Comparison of ENCODE assay signal across 27 mouse cellular contexts in genomic region chr5:75063177-75063576, GRCm38 (mm10). TPM values are rescaled to one million over a fixed set of nuclear protein-coding genes. Genes with fewer than 3 reads are reported as not detected.
A peak's percentile ranks its signal among the peaks of the same experiment; 100 is the strongest.
DNase-seq lines count a peak whose midpoint lies in the region; ATAC-seq and TF ChIP-seq lines count a peak whose summit lies in the region.
"Had no signal": no experiment of that assay in that cellular context is flagged by ENCODE, and none has a peak within 500 bp of the region (broad histone marks: within the 10 kb centered on the region; RNA-seq: fewer than 3 reads in every experiment).

No protein-coding gene starts in this region.

- 24% methylated on average over 4 of the region's 4 CpGs for WGBS in hindbrain, embryonic 11.5 days
- WGBS in hindbrain, embryonic 14.5 days = 13% methylated on average over 4 of the region's 4 CpGs
- WGBS in midbrain, postnatal 0 days = 14% methylated on average over 4 of the region's 4 CpGs
- 8% methylated on average over 4 of the region's 4 CpGs for WGBS in midbrain, embryonic 14.5 days

- peak; percentile 78 for DNase-seq in adrenal gland, adult 2 months
- no peak for DNase-seq in adrenal gland, adult 18-20 months (ENCODE audit: low spot score in 2 of 2)
- peak; percentile 19 for DNase-seq in hindbrain, embryonic 11.5 days (ENCODE audit: low spot score)
- no peak for DNase-seq in hindbrain, embryonic 14.5 days (ENCODE audit: low spot score)
- DNase-seq in midbrain, postnatal 0 days (ENCODE audit: low spot score) = peak; percentile 17
- no peak for DNase-seq in midbrain, embryonic 14.5 days
- DNase-seq in telencephalon, adult 2 months (ENCODE audit: low read depth, low spot score) = peak; percentile 24
- DNase-seq: cerebellum, adult 18-20 months; cerebellum, postnatal 36 days; layer of hippocampus, postnatal 36 days; left cerebral cortex, postnatal 4 days; liver, embryonic 13.5 days; right cerebral cortex, postnatal 4 days had no signal

- H3K4me3 ChIP-seq in hindbrain, embryonic 11.5 days (ENCODE audit: low read depth, low read length) = no peak overlapping the region
- H3K4me3 ChIP-seq in hindbrain, embryonic 14.5 days (replicated peaks; ENCODE audit: low read length) = no peak overlapping the region
- H3K4me3 ChIP-seq in midbrain, postnatal 0 days (ENCODE audit: low read depth, low read length) = no peak overlapping the region
- H3K4me3 ChIP-seq in midbrain, embryonic 14.5 days (replicated peaks; ENCODE audit: low read depth, low read length) = no peak overlapping the region
- H3K4me3 ChIP-seq: embryonic facial prominence, embryonic 15.5 days; forebrain, embryonic 13.5 days; hindbrain, embryonic 10.5 days; liver, embryonic 13.5 days; megakaryocyte, embryonic 14.5 days had no signal

- H3K4me2 ChIP-seq in hindbrain, embryonic 11.5 days (replicated peaks; ENCODE audit: low read depth, low read length) = no peak overlapping the region
- H3K4me2 ChIP-seq in hindbrain, embryonic 14.5 days (replicated peaks) = no peak overlapping the region
- no peak overlapping the region for H3K4me2 ChIP-seq in midbrain, postnatal 0 days (ENCODE audit: low read depth, low read length, poor library complexity, severe bottlenecking)
- no peak overlapping the region for H3K4me2 ChIP-seq in midbrain, embryonic 14.5 days (ENCODE audit: low read length)
- H3K4me2 ChIP-seq: embryonic facial prominence, embryonic 15.5 days; forebrain, embryonic 13.5 days; liver, embryonic 13.5 days had no signal

- ATAC-seq in hindbrain, embryonic 11.5 days (ENCODE audit: low FRiP score) = 0 out of 2 replicates have a peak, but pooled peaks have one; percentile 22
- ATAC-seq in hindbrain, embryonic 14.5 days (ENCODE audit: low FRiP score) = no peak
- no peak for ATAC-seq in midbrain, postnatal 0 days (ENCODE audit: low FRiP score)
- no peak for ATAC-seq in midbrain, embryonic 14.5 days (ENCODE audit: low FRiP score, low TSS enrichment)
- ATAC-seq in erythroblast, adult 5-6 weeks (replicated peaks; ENCODE audit: low FRiP score, poor library complexity, severe bottlenecking) = no peak
- ATAC-seq: forebrain, embryonic 13.5 days; inflammation-experienced regulatory T-cells, adult 6 months had no signal

- no peak for TF ChIP-seq CTCF in midbrain, postnatal 0 days (IDR thresholded peaks at IDR 0.05)

- peaks cover 3% of the 10 kb centered on the region; the same call in 1 of the 2 replicates for H3K9me3 ChIP-seq in hindbrain, embryonic 11.5 days (ENCODE audit: control insufficient read depth, low read length)
- no peaks in the 10 kb centered on the region for H3K9me3 ChIP-seq in hindbrain, embryonic 14.5 days (ENCODE audit: control insufficient read depth, low read length)
- H3K9me3 ChIP-seq in midbrain, postnatal 0 days (ENCODE audit: low read length) = no peaks in the 10 kb centered on the region
- H3K9me3 ChIP-seq in midbrain, embryonic 14.5 days (ENCODE audit: control insufficient read depth, low read length) = peaks cover 5% of the 10 kb centered on the region; the same call in 1 of the 2 replicates
- H3K9me3 ChIP-seq: embryonic facial prominence, embryonic 15.5 days; liver, embryonic 13.5 days had no signal

- peaks cover 25% of the 10 kb centered on the region for H3K27me3 ChIP-seq in hindbrain, embryonic 11.5 days (ENCODE audit: control insufficient read depth, insufficient read depth, low read length)
- H3K27me3 ChIP-seq in hindbrain, embryonic 14.5 days (ENCODE audit: control insufficient read depth, insufficient read depth, low read length) = peaks cover 43% of the 10 kb centered on the region
- H3K27me3 ChIP-seq in midbrain, postnatal 0 days (ENCODE audit: insufficient read depth, low read length) = peaks cover 49% of the 10 kb centered on the region
- peaks cover 51% of the 10 kb centered on the region for H3K27me3 ChIP-seq in midbrain, embryonic 14.5 days (ENCODE audit: control insufficient read depth, insufficient read depth, low read length)

- H3K4me1 ChIP-seq in hindbrain, embryonic 11.5 days (replicated peaks; ENCODE audit: control insufficient read depth, insufficient read depth, low read length) = no peaks in the 10 kb centered on the region; the same call in 1 of the 2 replicates
- H3K4me1 ChIP-seq in hindbrain, embryonic 14.5 days (replicated peaks; ENCODE audit: control insufficient read depth, insufficient read depth, low read length) = peaks cover 4% of the 10 kb centered on the region; the same call in 1 of the 2 replicates
- H3K4me1 ChIP-seq in midbrain, postnatal 0 days (ENCODE audit: insufficient read depth, low read length) = no peaks in the 10 kb centered on the region
- 0 out of 2 replicates have a peak, but pooled peaks cover 5% of the 10 kb centered on the region for H3K4me1 ChIP-seq in midbrain, embryonic 14.5 days (ENCODE audit: control insufficient read depth, insufficient read depth, low read length)

- H3K27ac ChIP-seq in hindbrain, embryonic 11.5 days (ENCODE audit: low read depth, low read length) = no peak overlapping the region
- H3K27ac ChIP-seq in hindbrain, embryonic 14.5 days = no peak overlapping the region
- no peak overlapping the region for H3K27ac ChIP-seq in midbrain, postnatal 0 days (ENCODE audit: low read depth, low read length)
- H3K27ac ChIP-seq in midbrain, embryonic 14.5 days (replicated peaks; ENCODE audit: low read depth, low read length) = no peak overlapping the region
- H3K27ac ChIP-seq: embryonic facial prominence, embryonic 15.5 days; forebrain, embryonic 13.5 days; hindbrain, embryonic 10.5 days; liver, embryonic 13.5 days had no signal

- H3K36me3 ChIP-seq in hindbrain, embryonic 11.5 days (ENCODE audit: control insufficient read depth, insufficient read depth, low read length) = no peaks in the 10 kb centered on the region
- H3K36me3 ChIP-seq in hindbrain, embryonic 14.5 days (replicated peaks; ENCODE audit: control insufficient read depth, insufficient read depth) = no peaks in the 10 kb centered on the region
- no peaks in the 10 kb centered on the region for H3K36me3 ChIP-seq in midbrain, postnatal 0 days (ENCODE audit: insufficient read depth, low read length)
- no peaks in the 10 kb centered on the region for H3K36me3 ChIP-seq in midbrain, embryonic 14.5 days (ENCODE audit: control insufficient read depth, insufficient read depth, low read length)
- H3K36me3 ChIP-seq: embryonic facial prominence, embryonic 15.5 days; hindbrain, embryonic 10.5 days; liver, embryonic 13.5 days had no signal

- no peak overlapping the region for H3K9ac ChIP-seq in hindbrain, embryonic 11.5 days (ENCODE audit: low read depth, low read length)
- H3K9ac ChIP-seq in hindbrain, embryonic 14.5 days = no peak overlapping the region
- H3K9ac ChIP-seq in midbrain, postnatal 0 days (replicated peaks; ENCODE audit: low read length, poor library complexity, severe bottlenecking) = no peak overlapping the region
- no peak overlapping the region for H3K9ac ChIP-seq in midbrain, embryonic 14.5 days (replicated peaks; ENCODE audit: low read length)
- H3K9ac ChIP-seq: embryonic facial prominence, embryonic 15.5 days; forebrain, embryonic 13.5 days; liver, embryonic 13.5 days had no signal

RNA-seq across cellular contexts. Expression of gene Gsx2, which starts 12.2 kb away (rescaled TPM):
- total RNA-seq in adrenal gland, adult 2 months (2021) = not detected
- polyA plus RNA-seq in adrenal gland, adult 2 months (2012; rRNA removed) = not detected in 2 replicates
- not detected for total RNA-seq in adrenal gland, adult 18-20 months (2021)
- polyA plus RNA-seq in hindbrain, embryonic 11.5 days (2014; fragmentation: Nextera tagmentation; extraction: Ambion mirVana) = 5.5 and 6.0 TPM in 2 replicates
- polyA plus RNA-seq in hindbrain, embryonic 14.5 days (2014; fragmentation: Nextera tagmentation; extraction: Ambion mirVana) = 0.37 TPM in 1 of 2 replicates, not detected in the other
- not detected in 2 replicates for total RNA-seq in midbrain, postnatal 0 days (2014; rRNA removed)
- 0.10 and 0.12 TPM in 2 replicates for polyA plus RNA-seq in midbrain, postnatal 0 days (2015; fragmentation: Nextera tagmentation; extraction: Ambion mirVana)
- not detected in 2 replicates for polyA plus RNA-seq in midbrain, embryonic 14.5 days (2014; fragmentation: Nextera tagmentation; extraction: Ambion mirVana)
- not detected in 2 replicates for total RNA-seq in erythroblast, adult 5-6 weeks (2015; ENCODE audit: low replicate concordance)
- total RNA-seq in erythroblast, adult 5-6 weeks (2017; ENCODE audit: low replicate concordance) = not detected in 2 replicates
- total RNA-seq: gastrocnemius, adult 18-20 months; granulocyte monocyte progenitor cell, adult 5-6 weeks; MEL had no signal
- polyA plus RNA-seq: embryonic facial prominence, embryonic 15.5 days; heart, embryonic 14.5 days; inflammation-experienced regulatory T-cells, adult 6 months; kidney, embryonic 14.5 days; large intestine, adult 2 months; liver, embryonic 13.5 days; lung, embryonic 16.5 days; urinary bladder, adult 2 months had no signal

RNA-seq across cellular contexts. Expression of gene Chic2, which starts 18.6 kb away (rescaled TPM):
- 10 to 100 TPM; 25.6 to 32.2 TPM for total RNA-seq in adrenal gland, adult 2 months (2021)
- polyA plus RNA-seq in adrenal gland, adult 2 months (2012; rRNA removed) = 1.1 and 1.4 TPM in 2 replicates
- total RNA-seq in adrenal gland, adult 18-20 months (2021) = 10 to 100 TPM; 25.2 to 25.8 TPM
- polyA plus RNA-seq in hindbrain, embryonic 11.5 days (2014; fragmentation: Nextera tagmentation; extraction: Ambion mirVana) = 50.9 and 52.3 TPM in 2 replicates
- polyA plus RNA-seq in hindbrain, embryonic 14.5 days (2014; fragmentation: Nextera tagmentation; extraction: Ambion mirVana) = 47.2 and 47.4 TPM in 2 replicates
- total RNA-seq in midbrain, postnatal 0 days (2014; rRNA removed) = 9.6 and 26.7 TPM in 2 replicates
- polyA plus RNA-seq in midbrain, postnatal 0 days (2015; fragmentation: Nextera tagmentation; extraction: Ambion mirVana) = 23.9 and 31.4 TPM in 2 replicates
- 45.3 and 50.3 TPM in 2 replicates for polyA plus RNA-seq in midbrain, embryonic 14.5 days (2014; fragmentation: Nextera tagmentation; extraction: Ambion mirVana)
- total RNA-seq in erythroblast, adult 5-6 weeks (2015; ENCODE audit: low replicate concordance) = 29.7 and 30.2 TPM in 2 replicates
- 15.2 and 37.4 TPM in 2 replicates for total RNA-seq in erythroblast, adult 5-6 weeks (2017; ENCODE audit: low replicate concordance)

Comparison
In these comparisons a context has a peak if more than half of its experiments do, and no peak if none do; other contexts are left out.
1. DNase-seq: peak in adrenal gland, adult 2 months (single experiment), hindbrain, embryonic 11.5 days (single experiment), midbrain, postnatal 0 days (single experiment) and telencephalon, adult 2 months (single experiment); none in adrenal gland, adult 18-20 months (0 of 2), hindbrain, embryonic 14.5 days (single experiment) and midbrain, embryonic 14.5 days (single experiment).
2. RNA of gene Chic2, which starts 18.6 kb away (polyA plus RNA-seq): 50.9 to 52.3 TPM in hindbrain, embryonic 11.5 days, 47.2 to 47.4 TPM in hindbrain, embryonic 14.5 days, 45.3 to 50.3 TPM in midbrain, embryonic 14.5 days and 23.9 to 31.4 TPM in midbrain, postnatal 0 days; 1.1 to 1.4 TPM in adrenal gland, adult 2 months; every median in the first group is over 10 times any median in the second.